Mouse (Mus musculus): ENCODE data around the gene Six6. TPM values are rescaled to one million over a fixed set of nuclear protein-coding genes. Genes with fewer than 3 reads are reported as not detected.

The Six6 gene
- total RNA-seq (2022) = not detected

DNA sequence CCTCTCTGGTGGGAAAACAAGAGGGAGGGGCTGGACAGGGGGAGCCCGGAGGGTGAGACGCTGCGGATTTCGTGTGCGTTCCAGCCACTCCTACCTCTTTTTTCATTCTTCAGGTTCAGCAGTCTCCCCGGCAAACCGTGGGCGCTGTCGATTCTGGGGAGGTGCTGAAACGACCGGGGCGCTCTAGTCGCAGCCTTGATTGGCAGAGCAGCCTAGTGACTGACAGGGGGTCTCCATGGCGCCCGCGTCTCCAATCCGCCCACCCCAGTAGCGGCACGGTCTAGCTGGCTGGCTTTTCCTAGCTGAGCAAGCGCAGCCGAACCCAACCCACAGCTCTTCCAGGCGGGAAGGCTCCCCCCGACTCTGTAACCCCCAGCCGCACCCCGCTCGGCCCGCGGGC, at the start of gene Six6:
TSS of gene Six6 (plus strand) at position 277 of the 400 bp plus-strand sequence.
- no peak for DNase-seq (ENCODE audit: low spot score)

DNA sequence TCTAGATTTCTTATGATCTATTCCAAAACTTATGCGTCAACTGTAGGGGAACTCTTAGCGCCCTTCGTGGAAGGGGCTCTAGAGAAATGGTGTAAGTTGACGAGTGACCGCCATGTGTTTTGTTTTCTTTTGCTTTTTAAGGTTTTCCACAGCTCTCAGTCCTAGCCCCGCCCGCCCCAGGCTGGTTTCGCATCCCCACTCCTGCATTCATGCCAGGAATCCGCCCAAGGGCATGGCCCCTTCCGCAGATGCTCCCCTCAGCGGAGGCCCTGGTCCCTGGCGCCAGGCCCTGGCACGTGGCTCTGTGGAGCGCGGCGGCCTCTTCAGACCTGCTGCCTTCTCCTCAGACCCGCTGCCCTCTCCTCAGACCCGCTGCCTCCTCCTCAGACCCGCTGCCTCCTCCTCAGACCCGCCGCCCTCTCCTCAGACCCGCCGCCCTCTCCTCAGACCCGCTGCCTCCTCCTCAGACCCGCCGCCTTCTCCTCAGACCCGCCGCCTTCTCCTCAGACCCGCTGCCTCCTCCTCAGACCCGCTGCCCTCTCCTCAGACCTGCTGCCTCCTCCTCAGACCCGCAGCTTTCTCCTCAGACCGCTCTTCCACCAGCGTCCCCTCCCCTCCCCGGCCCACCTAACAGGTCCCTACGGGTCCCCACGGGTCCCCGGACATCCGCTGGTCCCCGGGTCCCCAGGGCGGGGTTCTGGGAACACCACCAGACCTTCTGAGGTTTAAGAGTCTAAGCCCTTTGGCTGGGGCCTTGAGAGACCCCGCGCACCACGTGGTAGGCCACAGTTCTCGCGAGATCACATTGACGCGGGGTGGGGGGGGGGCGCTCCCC, 22.3 kb upstream of the Six6 start:
- DNase-seq (ENCODE audit: low spot score) = no peak

DNA sequence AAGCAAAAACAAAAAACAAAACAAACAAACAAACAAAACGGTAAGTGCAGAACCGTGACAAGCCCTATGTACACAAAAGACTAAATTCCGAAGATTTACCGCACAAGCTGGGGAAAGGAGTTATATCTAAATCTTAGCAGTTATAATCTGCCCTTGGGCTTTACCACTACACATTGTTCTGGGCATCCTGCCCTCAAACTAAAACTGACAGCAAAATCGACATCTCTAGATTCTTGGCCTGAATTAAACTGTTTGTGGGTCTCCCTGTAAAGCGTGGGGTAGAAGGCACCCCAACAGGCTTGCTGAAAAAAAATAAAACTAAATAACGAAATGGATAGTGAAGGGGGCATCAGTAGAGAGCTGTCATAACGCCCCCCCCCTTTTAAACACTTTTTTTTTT, 2.9 kb upstream of the Six6 start:
- no peak for DNase-seq (ENCODE audit: low spot score)

DNA sequence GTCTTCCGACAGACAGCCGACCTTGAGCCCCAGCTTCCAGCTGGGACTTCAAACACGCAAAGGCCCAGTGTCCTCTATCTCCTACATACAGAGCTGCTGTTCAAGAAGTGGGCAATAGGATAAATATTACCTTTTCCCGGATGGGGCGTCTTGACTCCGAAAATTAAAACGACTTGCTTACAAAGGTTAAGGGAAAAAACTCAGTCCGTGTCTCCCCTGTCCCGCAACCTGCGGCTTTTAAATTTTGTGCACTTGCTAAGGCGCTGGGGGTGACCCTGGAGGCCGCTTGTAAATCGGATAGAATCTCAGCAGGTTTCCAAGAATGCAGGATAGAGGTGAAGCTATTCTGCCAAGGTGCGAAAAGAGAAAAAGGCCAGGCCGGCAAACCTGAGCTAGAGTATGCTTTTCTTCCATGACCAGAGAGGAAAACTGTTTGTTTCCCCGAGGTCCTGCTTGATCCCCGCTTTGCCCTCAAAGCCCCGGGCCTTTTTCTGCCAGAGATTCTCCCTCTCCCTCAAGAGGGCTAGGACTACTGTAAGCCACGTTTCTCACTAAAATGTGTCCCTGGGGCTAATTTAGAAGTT, 2.1 kb upstream of the Six6 start:
- DNase-seq (ENCODE audit: low spot score) = no peak

DNA sequence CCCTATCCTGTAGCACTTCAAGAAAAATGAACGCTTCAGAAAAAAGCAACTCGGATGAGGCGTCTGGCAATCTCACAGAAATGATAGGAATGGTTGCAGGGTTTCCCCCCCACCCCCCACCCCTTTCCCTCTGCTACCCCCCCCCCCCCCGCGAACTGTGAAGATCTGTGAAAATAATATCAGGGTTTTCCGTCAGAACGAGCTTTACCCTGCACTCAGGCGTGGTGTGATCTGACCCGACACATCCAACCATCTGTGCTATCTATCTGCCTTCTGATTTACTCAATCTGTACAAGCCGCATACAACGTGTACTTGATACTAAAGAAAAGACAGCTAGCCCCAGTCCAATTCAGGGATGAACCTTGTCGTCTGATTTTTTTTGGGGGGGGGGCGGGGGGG, 1.5 kb upstream of the Six6 start:
- no peak for DNase-seq (ENCODE audit: low spot score)

DNA sequence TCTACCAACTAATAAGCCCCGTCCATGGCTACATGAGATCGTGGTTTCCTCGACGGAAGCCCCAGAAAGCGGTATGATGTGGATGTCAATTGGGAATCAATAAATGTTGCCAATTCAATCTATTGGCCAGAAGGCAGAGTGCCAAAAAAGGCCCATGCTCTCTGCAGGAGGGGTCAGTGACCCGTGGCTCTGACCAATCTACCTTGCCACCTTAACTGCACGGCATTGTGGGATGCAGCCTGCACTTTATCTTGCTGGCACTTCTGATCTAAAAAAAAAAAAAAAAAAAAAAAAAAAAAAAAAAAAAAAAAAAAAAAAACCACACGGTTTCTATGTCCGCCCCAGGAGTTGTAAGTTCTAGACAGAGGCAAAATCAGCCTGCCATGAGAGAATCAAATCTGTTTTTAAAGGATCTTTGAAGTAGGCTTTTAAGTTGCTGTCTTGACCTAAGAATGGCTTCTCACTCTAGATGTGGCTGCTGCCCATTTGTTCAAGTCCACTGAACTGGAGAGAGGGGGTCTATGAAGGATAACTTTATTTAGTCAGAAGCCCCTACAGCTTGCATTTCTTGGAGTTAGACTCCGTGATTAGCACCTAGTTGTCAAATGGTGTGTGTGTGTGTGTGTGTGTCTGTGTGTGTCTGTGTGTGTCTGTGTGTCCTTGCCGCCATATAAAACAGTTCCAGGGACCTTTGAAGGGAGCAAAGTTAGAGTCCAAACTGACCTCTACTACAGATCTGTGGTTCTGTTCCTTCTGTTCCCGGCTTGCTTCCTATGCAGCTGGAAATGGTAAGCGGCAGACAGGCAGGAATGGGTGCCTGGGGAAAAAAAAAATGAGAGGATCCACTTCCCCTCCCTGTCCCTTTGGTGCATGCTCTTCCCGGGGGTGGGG, 847 bp upstream of the Six6 start:
- DNase-seq (ENCODE audit: low spot score) = no peak

DNA sequence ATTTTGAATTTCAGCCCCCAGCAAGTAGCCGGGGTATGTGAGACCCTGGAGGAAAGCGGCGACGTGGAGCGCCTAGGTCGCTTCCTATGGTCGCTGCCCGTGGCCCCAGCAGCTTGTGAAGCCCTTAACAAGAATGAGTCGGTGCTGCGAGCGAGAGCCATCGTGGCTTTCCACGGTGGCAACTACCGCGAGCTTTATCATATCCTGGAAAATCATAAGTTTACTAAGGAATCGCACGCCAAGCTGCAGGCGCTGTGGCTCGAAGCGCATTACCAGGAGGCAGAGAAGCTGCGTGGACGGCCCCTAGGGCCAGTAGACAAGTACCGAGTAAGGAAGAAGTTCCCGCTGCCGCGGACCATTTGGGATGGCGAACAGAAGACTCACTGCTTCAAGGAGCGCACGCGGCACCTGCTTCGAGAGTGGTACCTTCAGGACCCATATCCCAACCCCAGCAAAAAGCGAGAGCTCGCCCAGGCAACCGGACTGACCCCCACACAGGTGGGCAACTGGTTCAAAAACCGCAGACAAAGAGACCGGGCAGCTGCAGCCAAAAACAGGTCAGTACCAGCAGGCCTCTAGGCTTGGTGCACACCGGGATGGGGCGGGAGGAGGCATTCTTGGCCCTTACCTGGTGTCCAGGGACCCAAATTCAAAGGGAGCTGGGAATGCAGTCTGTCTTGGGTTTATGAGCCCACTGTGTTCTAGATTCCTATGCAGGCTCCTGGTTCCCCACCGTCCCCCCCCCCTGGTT, 554 bp downstream of the Six6 start, which contains the start of gene 4930447C04Rik:
TSS of gene 4930447C04Rik (minus strand) at position 704 of the 751 bp plus-strand sequence.
- DNase-seq (ENCODE audit: low spot score) = no peak

- no peak for DNase-seq (ENCODE audit: low spot score)
Measured at GRCm38 (mm10) chr12:72940822-72941397, 1.2 kb downstream of the Six6 start.

DNA sequence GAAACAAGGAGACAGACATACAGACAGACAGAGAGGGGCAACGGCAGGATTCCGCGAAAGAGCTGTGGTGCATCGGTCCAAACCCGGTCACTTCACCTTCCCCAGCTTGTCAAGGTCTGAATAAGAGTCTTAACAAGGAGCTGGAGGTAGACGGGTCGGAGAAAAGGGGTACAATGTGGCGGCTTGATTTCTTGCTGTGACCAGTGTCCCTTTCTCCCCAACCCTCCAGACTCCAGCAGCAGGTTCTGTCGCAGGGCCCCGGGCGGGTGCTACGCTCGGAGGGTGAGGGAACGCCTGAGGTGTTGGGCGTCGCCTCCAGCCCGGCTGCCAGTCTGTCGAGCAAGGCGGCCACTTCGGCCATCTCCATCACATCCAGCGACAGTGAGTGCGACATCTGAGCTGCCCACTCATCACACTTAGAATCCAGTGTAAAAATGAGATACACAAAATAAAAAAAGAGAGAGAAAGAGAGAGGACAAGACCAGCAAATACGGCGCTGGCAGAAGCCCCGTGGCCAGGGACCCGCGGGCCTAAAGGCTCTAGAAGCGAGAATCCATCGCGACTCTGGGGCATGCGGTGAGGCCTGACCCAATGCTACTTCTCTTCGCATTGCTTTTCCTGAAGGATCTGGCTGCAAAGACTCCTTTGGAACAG, 1.8 kb downstream of the Six6 start:
- DNase-seq (ENCODE audit: low spot score) = no peak

DNA sequence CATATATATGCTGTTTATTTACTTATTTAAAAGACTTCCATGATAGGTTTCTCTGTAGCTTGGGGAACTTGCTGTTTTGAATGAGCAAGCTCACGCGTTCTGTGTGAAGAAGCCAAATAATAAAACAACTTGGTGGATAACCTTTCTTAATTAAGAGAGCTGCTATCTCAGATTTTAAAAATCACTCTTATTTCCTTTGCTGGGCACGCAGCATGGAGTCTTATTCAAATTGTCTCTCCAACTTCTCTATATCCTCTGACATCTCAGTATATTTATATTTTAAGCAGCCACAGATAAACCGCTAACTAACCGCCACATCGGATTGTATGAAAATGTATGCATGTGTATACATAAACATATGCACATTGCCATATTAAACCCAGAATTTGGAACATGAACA, 2.5 kb downstream of the Six6 start:
- no peak for DNase-seq (ENCODE audit: low spot score)

- no peak for DNase-seq (ENCODE audit: low spot score)
Measured at GRCm38 (mm10) chr12:72943574-72944110, 4.0 kb downstream of the Six6 start.

- DNase-seq (ENCODE audit: low spot score) = no peak
Measured at GRCm38 (mm10) chr12:72944411-72945225, 4.9 kb downstream of the Six6 start.

GRCm38 (mm10) chr12:72945301-72946063, 5.8 kb downstream of the Six6 start:
- no peak for DNase-seq (ENCODE audit: low spot score)

DNA sequence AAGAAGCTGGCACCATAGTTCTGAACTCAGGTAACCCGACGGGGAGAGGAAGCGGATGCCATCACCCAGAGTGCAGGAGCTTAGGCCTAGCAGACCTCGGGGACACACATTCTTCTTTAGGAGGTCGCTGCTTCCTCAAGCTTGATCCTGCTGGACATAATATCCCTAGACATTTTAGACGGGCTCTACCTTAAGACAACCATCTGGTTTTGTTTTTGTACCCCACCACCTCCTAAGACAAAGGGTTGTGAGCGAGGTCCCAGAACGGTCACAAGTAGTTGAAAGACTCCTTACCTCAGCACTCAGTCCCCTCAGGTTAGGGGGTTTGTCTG, 6.3 kb downstream of the Six6 start:
- DNase-seq (ENCODE audit: low spot score) = no peak

DNA sequence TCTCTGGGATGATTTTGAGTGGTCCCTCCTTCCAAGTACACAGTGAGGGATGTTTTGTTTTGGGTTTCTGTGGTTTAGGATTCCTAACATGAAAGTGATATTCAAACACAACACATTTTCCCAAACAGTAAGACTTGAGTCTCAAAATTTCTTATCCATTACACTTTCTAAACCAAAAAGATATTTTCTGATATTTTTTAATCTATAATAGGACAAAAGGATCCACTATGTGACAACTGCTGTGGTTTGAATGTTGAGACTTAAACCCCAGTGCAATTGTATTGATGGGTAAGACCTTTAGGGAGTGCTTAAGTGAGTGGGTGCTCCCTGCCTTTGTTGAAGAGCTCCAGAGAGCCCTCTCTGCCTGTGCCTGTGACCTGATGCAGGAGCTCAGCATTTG, 7.1 kb downstream of the Six6 start:
- no peak for DNase-seq (ENCODE audit: low spot score)

DNA sequence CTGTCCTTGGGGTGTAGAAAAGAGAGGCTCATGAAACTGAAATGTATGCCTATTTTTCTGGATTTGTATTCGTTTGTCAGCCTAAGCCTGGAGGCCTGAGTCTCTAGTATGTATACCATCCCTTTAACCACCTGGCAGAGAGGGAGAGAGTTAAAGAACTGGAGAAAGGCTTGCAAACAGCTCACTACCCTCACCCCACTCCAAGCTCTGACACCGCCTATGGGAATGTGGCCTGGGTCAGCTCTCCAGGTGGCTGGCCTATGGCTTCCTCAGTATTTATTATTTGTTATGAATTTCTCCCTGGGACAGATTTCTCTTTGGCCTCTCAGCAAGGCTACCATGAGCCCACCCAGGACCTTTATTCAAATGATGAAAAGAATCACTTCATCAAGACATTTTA, 7.6 kb downstream of the Six6 start:
- DNase-seq (ENCODE audit: low spot score) = no peak

DNA sequence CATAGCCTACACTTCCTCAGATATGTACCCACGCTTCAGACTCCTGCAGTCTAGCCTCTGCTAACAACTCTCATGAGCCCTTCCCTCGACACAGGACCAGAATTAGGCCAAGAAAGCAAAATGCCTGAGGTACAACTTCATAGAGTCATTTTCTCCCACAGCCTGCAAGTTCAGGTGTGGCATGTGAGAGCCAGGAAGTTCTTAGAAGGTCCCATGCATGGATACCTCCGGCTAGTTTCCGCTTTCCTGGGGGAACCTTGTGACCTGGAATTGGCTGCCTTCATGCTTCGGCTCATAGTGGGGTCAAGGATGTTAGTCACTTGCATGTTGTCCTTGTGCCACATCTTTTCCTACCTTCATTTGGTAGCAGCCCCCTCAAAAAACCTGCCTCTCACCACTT, 13.4 kb downstream of the Six6 start:
- DNase-seq (ENCODE audit: low spot score) = no peak

DNA sequence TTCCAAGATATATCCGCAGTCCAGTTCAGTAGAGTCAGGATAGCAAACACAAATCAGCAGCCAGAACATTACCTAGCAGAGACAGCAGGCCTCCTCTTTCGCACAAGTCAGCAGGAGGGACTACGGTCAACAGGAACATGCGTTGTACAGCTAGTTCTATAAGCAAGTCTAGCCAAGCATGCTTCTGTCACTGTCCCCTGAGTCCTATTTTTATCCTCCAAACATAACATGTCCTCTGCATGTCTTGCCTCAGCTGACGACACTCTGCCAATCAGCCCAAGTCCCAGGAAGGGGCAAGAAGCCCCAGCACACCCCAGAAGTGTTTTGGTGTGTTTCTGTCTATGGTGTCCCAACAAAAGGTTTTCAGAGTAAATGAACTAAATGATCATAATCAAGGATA, 14.2 kb downstream of the Six6 start:
- no peak for DNase-seq (ENCODE audit: low spot score)

GRCm38 (mm10) chr12:72954906-72955305, 15.2 kb downstream of the Six6 start:
- DNase-seq (ENCODE audit: low spot score) = peak; percentile 13
